Mouse (Mus musculus) liver, adult 2 months (tissue): ENCODE data around the gene Slc36a1.

ENCODE experiments used
- CTCF ChIP-seq: fragments of 200-500 bp; IDR thresholded peaks from 2 replicates; pipeline ENCODE4 v1.5.1; 2011; ENCODE audit warnings: low read depth, low read length, control low read depth
- POLR2A ChIP-seq: fragments of 200-500 bp; IDR thresholded peaks from 2 replicates; pipeline ENCODE4 v1.6.1; 2011; ENCODE audit warnings: low read length, control low read depth; ENCODE audit not compliant: insufficient read depth; ENCODE audit errors: extremely low read depth

- TF ChIP-seq CTCF, result no peak
- no peak for TF ChIP-seq POLR2A
These were observed 11.9 kb downstream of the Slc36a1 start for GRCm38 (mm10) chr11:55216061-55216460.
